Mouse (Mus musculus) bone marrow, adult 2 months (tissue): Measurements from ENCODE around the gene Rcan1.

ENCODE experiments used
- CTCF ChIP-seq: fragments of 200-500 bp; IDR thresholded peaks from 2 replicates; pipeline ENCODE4 v1.5.1; 2011; ENCODE audit warnings: low read length, control low read depth; ENCODE audit not compliant: control insufficient read depth, insufficient read depth
- POLR2A ChIP-seq: fragments of 200-500 bp; IDR thresholded peaks from 2 replicates; pipeline ENCODE4 v1.6.1; 2011; ENCODE audit warnings: low read depth, mild to moderate bottlenecking, control low read depth, low read length, borderline replicate concordance; ENCODE audit not compliant: control insufficient read depth

- TF ChIP-seq POLR2A, result no peak
- TF ChIP-seq CTCF, result peak; percentile 76
Observed at GRCm38 (mm10) chr16:92385062-92385461, 85.6 kb downstream of the Rcan1 start.
